Mouse (Mus musculus) neural tube, embryonic 11.5 days (tissue): ENCODE measurements at regions not wholly inside any gene's neighbourhood (a gene's known extent, or its start where the extent isn't known, plus 50 kb on each side); places are given as distances from the start of the nearest gene placed in this dataset.
A peak's percentile ranks its signal among the peaks of the same experiment; 100 is the strongest.

Experiments
- ATAC-seq: fragments of 200-750 bp; cut with Nextera tagmentation; 2 replicates; pipeline ENCODE4 v1.8.0; 2017; ENCODE audit warnings: moderate number of reproducible peaks, mild to moderate bottlenecking, moderate TSS enrichment, moderate library complexity; ENCODE audit not compliant: insufficient read depth, low FRiP score, low TSS enrichment
- DNase-seq: peaks from one replicate; pipeline ENCODE4 v3.0.0-alpha.2; 2015; ENCODE audit warnings: low spot score
- H3K27ac ChIP-seq: fragments of 300-500 bp; sonication (generic); 2 replicates; pipeline ENCODE4 v1.5.1; 2014; ENCODE audit warnings: low read depth, mild to moderate bottlenecking, low read length
- H3K27me3 ChIP-seq: fragments of 300-500 bp; sonication (generic); 2 replicates; pipeline ENCODE4 v1.6.1; 2014; ENCODE audit warnings: mild to moderate bottlenecking, low read length, mixed read lengths; ENCODE audit not compliant: control insufficient read depth, insufficient read depth
- H3K36me3 ChIP-seq: fragments of 300-500 bp; sonication (generic); 2 replicates; pipeline ENCODE4 v1.6.1; 2014; ENCODE audit warnings: mild to moderate bottlenecking, low read length, moderate library complexity, mixed read lengths; ENCODE audit not compliant: control insufficient read depth, insufficient read depth
- H3K4me1 ChIP-seq: fragments of 300-500 bp; sonication (generic); 2 replicates; pipeline ENCODE4 v1.6.1; 2014; ENCODE audit warnings: low read length, mixed read lengths; ENCODE audit not compliant: control insufficient read depth, insufficient read depth
- H3K4me2 ChIP-seq: fragments of 300-500 bp; sonication (generic); 2 replicates; pipeline ENCODE4 v1.6.1; 2014; ENCODE audit warnings: low read depth, mild to moderate bottlenecking, moderate library complexity
- H3K4me3 ChIP-seq: fragments of 300-500 bp; sonication (generic); 2 replicates; pipeline ENCODE4 v1.5.1; 2014; ENCODE audit warnings: low read depth, low read length
- H3K9ac ChIP-seq: fragments of 300-500 bp; sonication (generic); 2 replicates; pipeline ENCODE4 v1.6.1; 2014; ENCODE audit warnings: mild to moderate bottlenecking, low read length
- H3K9me3 ChIP-seq: fragments of 300-500 bp; sonication (generic); 2 replicates; pipeline ENCODE4 v1.6.1; 2016; ENCODE audit warnings: low read length; ENCODE audit not compliant: control insufficient read depth
- WGBS: fragments of 180-500 bp; shearing (Covaris S2); extraction: QIAGEN DNeasy Blood & Tissue Kit; methylation state at CpG from one replicate; pipeline ENCODE4 v1.1.7; 2014; 5-methylcytosine and 5-hydroxymethylcytosine counted together

- Histone ChIP-seq H3K4me1 (peaks cover 3% of the 10 kb centered on the region; the same call in 1 of the 2 replicates), H3K9me3 (no peaks in the 10 kb centered on the region), H3K4me3 (no peak overlapping the region), H3K27ac (no peak overlapping the region), H3K36me3 (no peaks in the 10 kb centered on the region), H3K9ac (no peak overlapping the region), H3K4me2 (no peak overlapping the region), H3K27me3 (no peaks in the 10 kb centered on the region)
- WGBS: 47% methylated on average over 10 of the region's 10 CpGs
- DNase-seq (no peak), ATAC-seq (no peak)
Observed at GRCm38 (mm10) chr3:52539813-52540378, 271.8 kb downstream of the Foxo1 start.

- H3K9ac ChIP-seq: no peak overlapping the region
- H3K4me1 ChIP-seq: peaks cover 3% of the 10 kb centered on the region; the same call in 1 of the 2 replicates
Observed at GRCm38 (mm10) chr3:52538306-52538705, 270.2 kb downstream of the Foxo1 start.

GRCm38 (mm10) chr3:52537362-52537911, 269.3 kb downstream of the Foxo1 start:
- H3K27ac ChIP-seq: no peak overlapping the region
- 84% methylated on average over 10 of the region's 10 CpGs for WGBS
- no peak overlapping the region for H3K4me3 ChIP-seq
- no peaks in the 10 kb centered on the region for H3K9me3 ChIP-seq
- no peak overlapping the region for H3K9ac ChIP-seq
- H3K36me3 ChIP-seq: no peaks in the 10 kb centered on the region
- ATAC-seq (no peak), DNase-seq (no peak)
- H3K4me2 ChIP-seq: no peak overlapping the region
- H3K4me1 ChIP-seq: peaks cover 3% of the 10 kb centered on the region; the same call in 1 of the 2 replicates
- H3K27me3 ChIP-seq: no peaks in the 10 kb centered on the region

More at GRCm38 (mm10) chr3:52538306-52538705, 270.2 kb downstream of the Foxo1 start:
- no peaks in the 10 kb centered on the region for H3K27me3 ChIP-seq
- H3K9me3 ChIP-seq: no peaks in the 10 kb centered on the region
- no peak for DNase-seq
- H3K4me3 ChIP-seq: no peak overlapping the region
- no peaks in the 10 kb centered on the region for H3K36me3 ChIP-seq
- WGBS: 88% methylated on average over 4 of the region's 4 CpGs
- no peak overlapping the region for H3K27ac ChIP-seq
- ATAC-seq: no peak
- H3K4me2 ChIP-seq: no peak overlapping the region

- Histone ChIP-seq H3K27ac (no peak overlapping the region), H3K4me2 (no peak overlapping the region), H3K4me3 (no peak overlapping the region), H3K9ac (no peak overlapping the region), H3K36me3 (no peaks in the 10 kb centered on the region), H3K9me3 (no peaks in the 10 kb centered on the region), H3K27me3 (no peaks in the 10 kb centered on the region), H3K4me1 (peaks cover 5% of the 10 kb centered on the region; the same call in 1 of the 2 replicates)
- WGBS: 47% methylated on average over 7 of the region's 7 CpGs
- ATAC-seq: no peak
- DNase-seq: peak; percentile 31
Observed at GRCm38 (mm10) chr3:52535411-52536021, 267.4 kb downstream of the Foxo1 start.

- 77% methylated on average over 7 of the region's 7 CpGs for WGBS
- DNase-seq: no peak
- no peak overlapping the region for H3K27ac ChIP-seq
- H3K4me1 ChIP-seq: peaks cover 3% of the 10 kb centered on the region; the same call in 1 of the 2 replicates
- no peak overlapping the region for H3K4me2 ChIP-seq
- ATAC-seq: no peak
- H3K9me3 ChIP-seq: no peaks in the 10 kb centered on the region
- H3K27me3 ChIP-seq: no peaks in the 10 kb centered on the region
- H3K4me3 ChIP-seq: no peak overlapping the region
- no peak overlapping the region for H3K9ac ChIP-seq
- no peaks in the 10 kb centered on the region for H3K36me3 ChIP-seq
Observed at GRCm38 (mm10) chr3:52534118-52534517, 266.0 kb downstream of the Foxo1 start.

GRCm38 (mm10) chr3:52531686-52532351, 263.7 kb downstream of the Foxo1 start:
- H3K4me1 ChIP-seq: peaks cover 3% of the 10 kb centered on the region; the same call in 1 of the 2 replicates
- H3K9me3 ChIP-seq: no peaks in the 10 kb centered on the region
- H3K27me3 ChIP-seq: no peaks in the 10 kb centered on the region
- no peak for DNase-seq
- no peak overlapping the region for H3K4me3 ChIP-seq
- no peak for ATAC-seq
- H3K36me3 ChIP-seq: no peaks in the 10 kb centered on the region
- H3K4me2 ChIP-seq: no peak overlapping the region
- H3K9ac ChIP-seq: no peak overlapping the region
- WGBS: 60% methylated on average over 8 of the region's 8 CpGs
- no peak overlapping the region for H3K27ac ChIP-seq

GRCm38 (mm10) chr3:52530406-52530970, 262.4 kb downstream of the Foxo1 start:
- ATAC-seq (no peak), DNase-seq (no peak)
- H3K4me2 ChIP-seq: no peak overlapping the region
- no peak overlapping the region for H3K27ac ChIP-seq
- no peaks in the 10 kb centered on the region for H3K36me3 ChIP-seq
- 92% methylated on average over 7 of the region's 7 CpGs for WGBS
- H3K4me3 ChIP-seq: no peak overlapping the region
- H3K9me3 ChIP-seq: no peaks in the 10 kb centered on the region
- no peaks in the 10 kb centered on the region for H3K27me3 ChIP-seq
- no peak overlapping the region for H3K9ac ChIP-seq
- H3K4me1 ChIP-seq: peaks cover 3% of the 10 kb centered on the region; the same call in 1 of the 2 replicates

- DNase-seq (no peak), ATAC-seq (no peak)
- Histone ChIP-seq H3K27me3 (no peaks in the 10 kb centered on the region), H3K9ac (no peak overlapping the region), H3K4me1 (peaks cover 3% of the 10 kb centered on the region; the same call in 1 of the 2 replicates), H3K4me2 (no peak overlapping the region), H3K27ac (no peak overlapping the region), H3K9me3 (no peaks in the 10 kb centered on the region), H3K36me3 (no peaks in the 10 kb centered on the region), H3K4me3 (no peak overlapping the region)
- 90% methylated on average over 6 of the region's 6 CpGs for WGBS
Observed at GRCm38 (mm10) chr3:52529136-52529535, 261.0 kb downstream of the Foxo1 start.
